Mouse (Mus musculus) R1 (cell line): ENCODE results near the gene Sipa1l1.
"Not testable (repeated sequence)": the region's sequence is repeated elsewhere in the genome, so short reads cannot be mapped to it uniquely, and the experiment has no call there.

Experiments used
- DNase-seq: peaks from one replicate; pipeline ENCODE4 v3.0.0-alpha.2; 2018; ENCODE audit warnings: low read depth, low spot score

Gene Sipa1l1

GRCm38 (mm10) chr12:82175709-82176108 is 6.6 kb downstream of the Sipa1l1 start:
- DNase-seq: no peak

GRCm38 (mm10) chr12:82178636-82179035 is 9.5 kb downstream of the Sipa1l1 start:
- DNase-seq: no peak

- no peak for DNase-seq
These were observed 10.5 kb downstream of the Sipa1l1 start for GRCm38 (mm10) chr12:82179626-82180025.

- not testable (repeated sequence) for DNase-seq
These were observed 17.0 kb downstream of the Sipa1l1 start for GRCm38 (mm10) chr12:82186156-82186555.

GRCm38 (mm10) chr12:82186740-82187139 is 17.6 kb downstream of the Sipa1l1 start:
- no peak for DNase-seq

- DNase-seq: peak; percentile 61
These were observed 18.2 kb downstream of the Sipa1l1 start for GRCm38 (mm10) chr12:82187178-82187839.

- no peak for DNase-seq
These were observed 19.4 kb downstream of the Sipa1l1 start for GRCm38 (mm10) chr12:82188321-82189075.

GRCm38 (mm10) chr12:82189076-82189675 is 20.1 kb downstream of the Sipa1l1 start:
- peak; percentile 30 for DNase-seq

GRCm38 (mm10) chr12:82189715-82190581 is 20.8 kb downstream of the Sipa1l1 start:
- peak; percentile 42 for DNase-seq

- DNase-seq: no peak
These were observed 21.5 kb downstream of the Sipa1l1 start for GRCm38 (mm10) chr12:82190582-82190965.

- no peak for DNase-seq
These were observed 22.6 kb downstream of the Sipa1l1 start for GRCm38 (mm10) chr12:82191686-82192085.

- DNase-seq: no peak
These were observed 23.5 kb downstream of the Sipa1l1 start for GRCm38 (mm10) chr12:82192641-82193054.

GRCm38 (mm10) chr12:82193476-82193875 is 24.4 kb downstream of the Sipa1l1 start:
- DNase-seq: peak; percentile 55

GRCm38 (mm10) chr12:82194919-82195318 is 25.8 kb downstream of the Sipa1l1 start:
- DNase-seq: no peak

GRCm38 (mm10) chr12:82196213-82196612 is 27.1 kb downstream of the Sipa1l1 start:
- no peak for DNase-seq

GRCm38 (mm10) chr12:82196615-82197146 is 27.6 kb downstream of the Sipa1l1 start:
- DNase-seq: peak; percentile 18

- no peak for DNase-seq
These were observed 28.1 kb downstream of the Sipa1l1 start for GRCm38 (mm10) chr12:82197207-82197606.

- DNase-seq: no peak
These were observed 30.2 kb downstream of the Sipa1l1 start for GRCm38 (mm10) chr12:82199286-82199685.

- DNase-seq: no peak
These were observed 35.0 kb downstream of the Sipa1l1 start for GRCm38 (mm10) chr12:82204106-82204505.

- DNase-seq: no peak
These were observed 37.9 kb downstream of the Sipa1l1 start for GRCm38 (mm10) chr12:82206857-82207647.

GRCm38 (mm10) chr12:82208046-82208445 is 38.9 kb downstream of the Sipa1l1 start:
- no peak for DNase-seq
